Mouse (Mus musculus): ENCODE results near the gene Tcea3. TPM values are rescaled to one million over a fixed set of nuclear protein-coding genes. Genes with fewer than 3 reads are reported as not detected.
A peak's percentile ranks its signal among the peaks of the same experiment; 100 is the strongest.

Tcea3 gene
- total RNA-seq, 2 experiments from 2014 or later = 77.1 to 77.6 TPM

- DNase-seq = no peak
Observed at GRCm38 (mm10) chr4:136227408-136227807, 20.1 kb upstream of the Tcea3 start.

GRCm38 (mm10) chr4:136228640-136229039, 18.9 kb upstream of the Tcea3 start:
- intact Hi-C loops (cut with DNase I) = no loop called here
- no peak for DNase-seq

More at GRCm38 (mm10) chr4:136227408-136227807, 20.1 kb upstream of the Tcea3 start:
- intact Hi-C loops (cut with DNase I) = no loop called here

GRCm38 (mm10) chr4:136238669-136239068, 8.9 kb upstream of the Tcea3 start:
- intact Hi-C loops (cut with DNase I) = loop anchor here (1.0 kb wide), 1 partner anchor 36 kb away; no protein-coding TSS in a partner anchor
- DNase-seq = no peak

- no peak for DNase-seq
- intact Hi-C loops (cut with DNase I) = loop anchor here (1.0 kb wide), 1 partner anchor 37 kb away; no protein-coding TSS in a partner anchor
Observed at GRCm38 (mm10) chr4:136239111-136239510, 8.4 kb upstream of the Tcea3 start.

DNA sequence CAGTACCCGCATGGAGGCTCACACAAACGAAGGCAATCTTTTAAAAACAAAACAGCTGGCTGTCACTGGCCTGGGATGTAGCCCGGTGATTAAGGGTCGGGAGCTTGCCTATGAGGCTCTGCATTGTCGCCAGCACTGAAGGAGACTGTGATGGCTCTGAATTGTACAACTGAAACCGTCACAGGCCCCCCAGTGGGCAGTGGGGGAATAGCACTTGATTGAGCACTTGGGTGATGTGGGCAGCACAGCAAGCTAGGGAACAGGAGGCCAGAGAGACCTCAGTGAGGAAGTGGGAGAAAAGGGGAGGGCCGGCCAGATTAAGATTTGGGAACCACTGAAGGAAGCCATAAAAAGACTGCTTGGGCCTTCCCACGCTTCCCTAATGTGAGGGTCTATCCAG, 7.9 kb upstream of the Tcea3 start:
- intact Hi-C loops (cut with DNase I) = loop anchor here (1.0 to 10.0 kb wide), 2 partner anchors 37 to 385 kb away; partner anchors contain the start of gene Lactbl1
- DNase-seq = peak; percentile 89 to 90

GRCm38 (mm10) chr4:136240123-136240522, 7.4 kb upstream of the Tcea3 start:
- intact Hi-C loops (cut with DNase I) = loop anchor here (10.0 kb wide), 1 partner anchor 385 kb away; the partner anchor contains the start of gene Lactbl1
- no peak for DNase-seq

DNA sequence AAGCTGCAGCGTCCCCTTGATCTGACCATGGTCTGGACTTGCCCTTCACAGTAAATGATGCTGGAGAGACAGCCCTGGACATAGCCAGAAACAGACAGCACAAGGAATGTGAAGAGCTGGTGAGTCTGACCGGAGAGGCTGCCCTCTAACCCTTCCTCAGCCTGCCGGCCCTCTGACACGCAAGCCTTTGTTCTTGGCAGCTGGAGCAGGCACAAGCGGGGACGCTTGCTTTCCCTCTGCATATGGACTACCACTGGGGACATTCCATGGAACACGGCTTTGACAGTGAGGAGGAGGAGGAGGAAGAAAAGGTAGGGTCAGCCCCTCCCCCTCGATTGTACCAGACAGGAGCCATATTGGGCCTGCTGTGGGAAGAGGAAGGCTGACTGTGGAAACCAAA, 6.6 kb upstream of the Tcea3 start:
- intact Hi-C loops (cut with DNase I) = loop anchor here (10.0 kb wide), 1 partner anchor 384 kb away; the partner anchor contains the start of gene Lactbl1
- no peak for DNase-seq

DNA sequence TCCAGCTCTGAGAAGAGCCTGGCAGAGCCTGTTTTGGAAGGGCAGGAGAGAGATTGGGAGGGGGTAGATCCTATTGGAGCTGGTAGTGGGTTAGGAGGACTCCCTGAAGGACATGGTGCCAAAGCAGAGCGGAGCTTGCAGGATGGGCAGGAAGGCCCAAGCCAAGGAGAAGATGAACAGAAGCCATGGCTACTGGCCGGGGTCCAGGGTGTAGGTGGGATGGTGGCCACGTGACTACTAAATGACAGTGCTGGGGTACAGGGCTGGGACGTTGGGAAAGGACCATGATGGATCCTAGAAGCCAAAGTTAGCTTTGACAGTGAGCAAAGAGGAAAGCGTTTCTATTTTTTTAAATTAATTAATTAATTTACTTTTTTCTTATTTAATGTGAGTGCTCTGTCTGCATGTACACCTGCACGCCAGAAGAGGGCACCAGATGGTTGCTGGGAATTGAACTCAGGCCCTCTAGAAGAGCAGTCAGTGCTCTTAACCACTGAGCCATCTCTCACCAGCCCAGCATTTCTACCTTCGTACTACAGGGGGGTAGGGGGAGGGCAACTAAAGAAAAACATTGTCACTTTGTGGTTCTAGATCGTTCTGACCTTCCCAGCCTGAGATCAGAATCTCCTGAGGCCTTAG, 5.3 kb upstream of the Tcea3 start:
- intact Hi-C loops (cut with DNase I) = loop anchor here (10.0 kb wide), 1 partner anchor 383 kb away; the partner anchor contains the start of gene Lactbl1
- peak; percentile 54 to 60 for DNase-seq

DNA sequence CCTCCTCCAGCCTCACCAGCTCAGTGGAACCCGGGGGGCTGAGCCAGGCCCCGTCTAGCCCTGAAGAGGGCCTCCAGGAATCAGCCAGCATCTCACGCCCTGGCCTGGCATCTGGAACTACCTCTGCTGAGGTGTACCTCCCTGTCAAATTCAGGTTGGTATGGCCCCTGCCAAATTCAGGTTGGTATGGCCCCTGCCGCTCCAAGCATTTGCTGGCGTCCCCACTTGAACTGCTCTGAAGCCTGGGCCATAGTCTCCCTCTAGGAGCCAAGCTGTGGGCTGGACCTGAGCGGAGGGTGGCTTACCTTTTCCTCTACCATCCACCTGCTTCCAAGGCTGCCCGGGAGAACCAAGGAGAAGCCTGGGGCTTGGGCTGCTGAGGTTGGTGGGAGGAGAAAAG, 4.8 kb upstream of the Tcea3 start:
- no peak for DNase-seq
- intact Hi-C loops (cut with DNase I) = loop anchor here (10.0 kb wide), 1 partner anchor 382 kb away; the partner anchor contains the start of gene Lactbl1

- intact Hi-C loops (cut with DNase I) = loop anchor here (10.0 kb wide), 1 partner anchor 381 kb away; the partner anchor contains the start of gene Lactbl1
- DNase-seq = no peak
Observed at GRCm38 (mm10) chr4:136244208-136244607, 3.3 kb upstream of the Tcea3 start.

- DNase-seq = no peak
- intact Hi-C loops (cut with DNase I) = loop anchor here (10.0 kb wide), 1 partner anchor 379 kb away; the partner anchor contains the start of gene Lactbl1
Observed at GRCm38 (mm10) chr4:136245681-136246080, 1.8 kb upstream of the Tcea3 start.

DNA sequence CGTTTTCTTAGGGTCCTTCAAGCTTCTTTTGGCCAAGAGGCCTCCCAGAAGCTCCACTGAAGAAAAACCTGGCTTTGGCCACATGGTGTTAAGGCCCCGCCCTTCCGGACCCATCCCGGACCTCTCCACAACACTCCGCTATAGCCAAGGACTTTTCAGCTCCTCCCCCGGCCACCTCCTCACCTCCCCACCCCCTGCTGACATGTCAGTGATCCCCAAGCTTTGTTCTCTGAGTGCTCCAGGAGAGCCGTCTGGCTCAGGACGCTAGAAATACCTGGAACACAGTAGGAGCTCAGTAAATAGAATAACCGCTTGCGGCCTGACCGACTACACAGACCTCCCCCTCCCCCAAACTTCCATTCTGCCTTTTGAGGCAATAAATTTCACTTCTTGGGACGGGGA, 960 bp upstream of the Tcea3 start:
- no peak for DNase-seq
- intact Hi-C loops (cut with DNase I) = loop anchor here (10.0 kb wide), 1 partner anchor 378 kb away; the partner anchor contains the start of gene Lactbl1

GRCm38 (mm10) chr4:136247386-136247728, 172 bp upstream of the Tcea3 start:
- DNase-seq = no peak
- intact Hi-C loops (cut with DNase I) = loop anchor here (10.0 kb wide), 1 partner anchor 377 kb away; the partner anchor contains the start of gene Lactbl1

GRCm38 (mm10) chr4:136248464-136249331, 1.2 kb downstream of the Tcea3 start:
- no peak for DNase-seq
- intact Hi-C loops (cut with DNase I) = loop anchor here (10.0 kb wide), 1 partner anchor 376 kb away; the partner anchor contains the start of gene Lactbl1

- intact Hi-C loops (cut with DNase I) = loop anchor here (10.0 kb wide), 1 partner anchor 376 kb away; the partner anchor contains the start of gene Lactbl1
- no peak for DNase-seq
Observed at GRCm38 (mm10) chr4:136249332-136249647, 1.8 kb downstream of the Tcea3 start.

DNA sequence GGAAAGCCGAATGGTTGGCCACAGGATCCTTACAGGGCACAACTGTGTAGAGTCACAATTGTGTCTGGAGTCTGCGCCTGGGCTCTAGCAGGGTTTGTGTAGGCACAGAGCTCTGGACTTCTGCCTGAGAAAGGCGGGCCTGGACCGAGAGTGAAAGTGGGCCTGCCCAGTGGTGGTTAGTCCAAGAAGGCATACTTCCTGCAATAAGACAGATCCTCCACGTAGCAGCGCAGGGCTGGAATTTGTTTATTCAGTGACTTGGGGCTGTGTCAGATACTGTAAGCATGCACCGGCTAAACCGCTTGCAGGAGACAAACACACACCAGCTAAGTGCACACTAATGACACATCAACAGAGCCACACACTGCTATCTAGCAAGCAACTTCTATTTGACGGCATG, 2.3 kb downstream of the Tcea3 start:
- intact Hi-C loops (cut with DNase I) = loop anchor here (10.0 kb wide), 1 partner anchor 375 kb away; the partner anchor contains the start of gene Lactbl1
- DNase-seq = peak; percentile 61 to 75

DNA sequence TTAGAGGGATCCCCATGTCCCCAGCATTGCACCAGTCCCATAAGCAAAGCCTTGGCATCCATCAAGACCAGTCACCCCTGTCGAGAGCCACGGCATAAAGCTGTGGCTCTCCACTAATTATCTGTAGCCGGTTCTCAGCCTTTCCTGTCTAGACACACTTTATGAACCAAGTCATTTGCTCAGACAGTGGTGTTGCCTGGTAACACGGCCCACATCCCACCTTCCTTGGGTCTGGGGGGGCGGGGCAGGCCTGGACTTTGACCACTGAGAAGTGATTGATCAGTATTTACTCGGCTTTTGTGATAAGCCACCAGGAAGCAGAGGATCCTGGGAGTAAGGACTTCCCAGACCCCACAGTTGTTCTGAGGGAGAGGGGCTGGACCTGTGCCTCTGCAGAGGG, 8.4 kb downstream of the Tcea3 start:
- DNase-seq = no peak
- intact Hi-C loops (cut with DNase I) = no loop called here

GRCm38 (mm10) chr4:136256696-136257095, 9.2 kb downstream of the Tcea3 start:
- intact Hi-C loops (cut with DNase I) = no loop called here
- no peak for DNase-seq

DNA sequence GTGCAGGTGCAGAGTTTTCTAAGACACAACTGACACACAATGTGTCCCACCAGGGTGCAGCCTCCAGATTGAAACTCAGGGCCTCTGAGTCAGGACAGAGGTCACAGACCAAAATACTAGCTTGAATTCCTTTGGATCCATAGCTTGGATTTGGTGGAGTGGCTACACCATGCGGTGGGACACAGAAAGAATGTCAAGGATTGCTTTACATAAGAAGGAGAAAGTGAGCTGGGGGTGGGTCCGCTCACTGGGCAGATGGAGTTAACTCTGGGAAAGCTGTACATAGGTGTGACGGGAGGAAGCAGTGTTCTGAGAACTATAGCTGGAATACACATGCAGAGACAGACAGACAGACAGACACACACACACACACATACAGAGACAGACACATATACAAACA, 12.4 kb downstream of the Tcea3 start:
- intact Hi-C loops (cut with DNase I) = loop anchor here (2.0 kb wide), 2 partner anchors 25 to 65 kb away; partner anchors contain the start of gene Zfp46
- no peak for DNase-seq

DNA sequence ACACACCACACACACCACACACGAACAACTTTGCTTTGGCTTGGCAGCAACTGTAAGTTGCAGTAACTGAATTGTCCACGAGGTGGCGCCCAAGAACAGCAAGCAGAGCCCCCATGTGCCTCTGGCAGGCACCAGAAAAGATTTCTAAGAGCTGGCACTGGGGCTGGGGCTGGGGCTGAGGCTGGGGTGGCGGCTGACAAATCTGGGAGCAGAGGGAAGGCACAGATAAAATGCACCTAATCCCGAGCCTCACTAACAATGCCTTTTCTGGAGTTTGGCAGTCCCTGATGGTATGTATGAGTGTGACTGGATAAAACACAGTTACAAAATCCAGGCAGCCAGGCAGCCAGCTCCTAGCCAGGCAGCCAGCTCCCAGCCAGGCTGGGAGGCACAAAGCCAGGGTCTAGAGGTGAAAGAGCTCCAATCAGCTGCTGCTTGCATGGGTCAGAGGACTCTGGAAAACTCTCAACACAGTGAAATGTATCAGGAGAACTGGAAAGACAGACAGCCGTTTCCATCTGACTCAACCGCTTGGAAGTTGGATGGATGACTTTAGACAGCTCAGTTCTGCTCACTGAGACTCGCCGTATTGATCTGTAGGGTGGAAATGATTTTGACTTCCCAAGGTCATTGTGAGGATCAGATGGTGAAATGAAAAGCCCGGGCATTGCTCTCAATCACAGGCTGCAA, 13.1 kb downstream of the Tcea3 start:
- peak; percentile 87 to 94 for DNase-seq
- intact Hi-C loops (cut with DNase I) = loop anchor here (2.0 kb wide), 2 partner anchors 24 to 64 kb away; partner anchors contain the start of gene Zfp46
